Mouse (Mus musculus) liver, adult 2 months (tissue): ENCODE measurements around the gene Ddx42. TPM values are rescaled to one million over a fixed set of nuclear protein-coding genes. Genes with fewer than 3 reads are reported as not detected.
A peak's percentile ranks its signal among the peaks of the same experiment; 100 is the strongest.

Experiments used
- DNase-seq: peaks from one replicate; pipeline ENCODE4 v3.0.0-alpha.2; 2011; ENCODE audit warnings: low read depth, low spot score; ENCODE audit errors: extremely low read depth
- H3K27ac ChIP-seq: fragments of 200-500 bp; replicated peaks from 2 replicates; pipeline ENCODE4 v1.5.1; 2012; ENCODE audit warnings: low read depth, mild to moderate bottlenecking, control low read depth, inconsistent platforms, low read length; ENCODE audit not compliant: insufficient read depth
- H3K27me3 ChIP-seq: fragments of 200-500 bp; 2 replicates; pipeline ENCODE4 v1.6.1; 2012; ENCODE audit warnings: mild to moderate bottlenecking, moderate library complexity, low read length, inconsistent platforms; ENCODE audit not compliant: control insufficient read depth, insufficient read depth
- H3K36me3 ChIP-seq: fragments of 200-500 bp; 2 replicates; pipeline ENCODE4 v1.6.1; 2012; ENCODE audit warnings: low read length, inconsistent platforms; ENCODE audit not compliant: control insufficient read depth, insufficient read depth
- H3K4me1 ChIP-seq: fragments of 200-500 bp; 2 replicates; pipeline ENCODE4 v1.6.1; 2011; ENCODE audit warnings: low read length; ENCODE audit not compliant: control insufficient read depth, insufficient read depth
- H3K4me3 ChIP-seq: fragments of 200-500 bp; 2 replicates; pipeline ENCODE4 v1.5.1; 2011; ENCODE audit warnings: low read depth, mild to moderate bottlenecking, control low read depth, low read length, moderate library complexity; ENCODE audit not compliant: insufficient read depth
- H3K79me2 ChIP-seq: fragments of 200-500 bp; 2 replicates; pipeline ENCODE4 v1.6.1; 2012; ENCODE audit warnings: inconsistent platforms, mild to moderate bottlenecking, low read length, moderate library complexity; ENCODE audit not compliant: control insufficient read depth, insufficient read depth
- H3K9ac ChIP-seq: fragments of 200-500 bp; 2 replicates; pipeline ENCODE4 v1.6.1; 2012; ENCODE audit warnings: low read depth, mild to moderate bottlenecking, control low read depth, inconsistent platforms, low read length
- CTCF ChIP-seq: fragments of 200-500 bp; IDR thresholded peaks from 2 replicates; pipeline ENCODE4 v1.5.1; 2011; ENCODE audit warnings: low read depth, low read length, control low read depth
- POLR2A ChIP-seq: fragments of 200-500 bp; IDR thresholded peaks from 2 replicates; pipeline ENCODE4 v1.6.1; 2011; ENCODE audit warnings: low read length, control low read depth; ENCODE audit not compliant: insufficient read depth; ENCODE audit errors: extremely low read depth
- WGBS: fragments of 180-500 bp; shearing (Covaris S2); methylation state at CpG from one replicate; pipeline ENCODE4 v1.1.7; 2018; 5-methylcytosine and 5-hydroxymethylcytosine counted together
- polyA plus RNA-seq: library from polyadenylated mRNA; depleted of rRNA; stranded (reverse); fragments of >200 nt; gene quantifications from 2 replicates; pipeline ENCODE4 v1.2.3, GENCODE M21; 2012
- total RNA-seq: library from RNA; depleted of rRNA; stranded (reverse); fragments of >200 nt; gene quantifications from 2 replicates; pipeline ENCODE4 v1.2.3, GENCODE M21; 2014

Gene Ddx42
- total and polyA plus RNA-seq, 2 experiments = 5.1 to 19.7 TPM

DNA sequence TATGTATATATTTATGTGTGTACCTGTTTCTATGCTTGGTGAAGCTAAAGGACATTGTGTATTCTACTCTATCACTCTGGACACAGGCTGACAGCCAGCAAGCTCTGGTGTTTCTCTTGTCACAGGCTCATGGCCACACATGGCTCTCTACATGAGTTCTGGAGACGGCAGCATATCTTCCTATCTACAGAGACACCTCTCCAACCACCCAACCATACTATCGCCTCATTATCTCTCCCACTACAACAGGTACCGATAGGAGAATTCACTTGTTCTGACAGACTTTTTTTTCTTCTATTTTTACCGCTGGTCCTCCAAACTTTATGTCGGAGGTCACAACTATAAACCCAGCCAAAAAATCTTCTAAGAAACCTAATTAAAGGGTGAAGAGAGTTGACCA lies 24.5 kb upstream of the Ddx42 start:
- Histone ChIP-seq H3K27me3 (no peaks in the 10 kb centered on the region), H3K27ac (no peak overlapping the region), H3K4me3 (no peak overlapping the region), H3K36me3 (peaks cover 4% of the 10 kb centered on the region; the same call in 1 of the 2 replicates), H3K79me2 (no peaks in the 10 kb centered on the region), H3K9ac (no peak overlapping the region), H3K4me1 (peaks cover 8% of the 10 kb centered on the region; the same call in 1 of the 2 replicates)
- WGBS = 85% methylated on average over 5 of the region's 5 CpGs
- TF ChIP-seq POLR2A (no peak), CTCF (no peak)
- DNase-seq = no peak

DNA sequence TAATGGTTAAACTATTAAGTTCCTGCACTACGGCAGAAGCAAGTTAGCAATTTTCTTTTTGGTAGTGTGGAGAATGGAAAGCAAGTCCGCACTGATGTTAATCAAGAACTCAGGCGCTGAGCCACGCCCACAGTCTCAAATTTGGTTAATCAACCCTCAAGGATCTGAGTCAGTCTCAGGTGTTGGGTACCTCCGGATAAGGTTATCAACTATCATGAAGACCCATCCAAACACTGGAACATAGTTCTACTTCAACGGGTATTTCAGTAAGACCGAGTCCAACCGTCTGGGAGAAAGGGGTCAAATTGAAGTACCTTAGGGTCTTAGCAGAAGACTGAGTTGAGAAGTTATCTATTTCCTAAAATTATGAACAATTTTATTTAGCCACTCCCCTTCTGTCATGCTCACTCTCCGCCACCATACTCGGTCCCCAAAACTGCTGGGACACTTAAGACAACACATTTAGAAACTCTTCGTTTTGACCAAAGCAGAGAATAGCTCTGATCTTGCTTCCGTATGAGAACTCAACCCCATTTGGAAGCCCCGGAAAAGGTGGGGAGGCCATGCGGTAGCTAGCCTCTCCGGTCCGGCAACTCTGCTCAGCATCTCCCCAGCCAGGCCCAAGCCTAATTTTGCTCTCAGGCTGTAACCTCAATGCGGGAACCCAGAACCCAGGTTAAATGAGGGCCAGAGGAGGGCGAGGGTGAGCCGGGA lies 23.9 kb upstream of the Ddx42 start:
- peak overlapping the region; percentile 83 for H3K4me3 ChIP-seq
- H3K4me1 ChIP-seq = peaks cover 8% of the 10 kb centered on the region; the same call in 1 of the 2 replicates
- peak overlapping the region; percentile 57 for H3K27ac ChIP-seq
- H3K36me3 ChIP-seq = peaks cover 5% of the 10 kb centered on the region; the same call in 1 of the 2 replicates
- no peaks in the 10 kb centered on the region for H3K27me3 ChIP-seq
- no peaks in the 10 kb centered on the region for H3K79me2 ChIP-seq
- TF ChIP-seq POLR2A (no peak), CTCF (no peak)
- 12% methylated on average over 19 of the region's 19 CpGs for WGBS
- peak overlapping the region; percentile 73 for H3K9ac ChIP-seq
- no peak for DNase-seq

DNA sequence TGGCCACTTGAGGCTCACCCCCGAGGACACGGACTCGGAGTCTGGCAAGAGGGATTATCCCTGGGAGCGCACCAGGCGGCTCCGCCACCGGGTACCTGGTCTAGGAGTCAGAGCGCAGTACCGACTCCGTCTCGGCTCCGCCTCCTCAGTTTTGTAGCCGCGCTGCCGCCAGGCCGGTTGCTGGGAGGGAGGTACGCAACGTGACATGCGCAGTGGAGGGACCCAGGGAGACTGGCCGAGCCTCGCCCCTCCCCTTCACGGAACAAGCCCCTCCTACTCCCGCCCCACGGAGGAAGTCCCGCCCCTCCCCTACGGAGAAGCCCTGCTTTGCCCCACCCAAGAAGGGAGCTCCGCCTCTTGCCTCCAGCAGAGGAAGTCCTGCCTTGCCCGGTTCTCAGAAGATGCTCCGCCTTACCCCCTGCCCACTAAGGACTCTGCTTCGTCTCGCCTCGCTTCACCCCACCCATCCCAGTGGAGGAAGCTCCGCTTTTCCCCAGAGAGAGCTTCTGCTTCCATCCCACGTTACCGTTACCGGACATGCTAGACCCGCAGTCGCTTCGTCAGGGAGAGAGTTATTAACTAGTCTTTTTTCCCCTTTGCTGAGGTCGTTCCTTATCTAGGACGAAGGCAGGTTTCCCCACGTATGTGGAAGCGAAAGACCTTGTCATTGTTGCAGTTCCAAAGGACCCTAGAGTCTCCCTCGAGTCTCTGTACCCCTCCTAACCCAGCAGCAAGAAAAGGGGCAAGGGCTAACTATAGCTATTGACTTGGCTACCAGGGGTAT lies 23.2 kb upstream of the Ddx42 start:
- peak; percentile 92 for DNase-seq
- H3K36me3 ChIP-seq = peaks cover 11% of the 10 kb centered on the region
- peak overlapping the region; percentile 83 for H3K4me3 ChIP-seq
- H3K9ac ChIP-seq = peak overlapping the region; percentile 73
- no peaks in the 10 kb centered on the region for H3K27me3 ChIP-seq
- peak overlapping the region; percentile 66 for H3K27ac ChIP-seq
- no peaks in the 10 kb centered on the region for H3K79me2 ChIP-seq
- TF ChIP-seq POLR2A = peak; percentile 62; the same call in 1 of the 2 replicates
- no peak for TF ChIP-seq CTCF
- WGBS = under 1% methylated on average over 42 of the region's 44 CpGs
- peaks cover 8% of the 10 kb centered on the region; the same call in 1 of the 2 replicates for H3K4me1 ChIP-seq

DNA sequence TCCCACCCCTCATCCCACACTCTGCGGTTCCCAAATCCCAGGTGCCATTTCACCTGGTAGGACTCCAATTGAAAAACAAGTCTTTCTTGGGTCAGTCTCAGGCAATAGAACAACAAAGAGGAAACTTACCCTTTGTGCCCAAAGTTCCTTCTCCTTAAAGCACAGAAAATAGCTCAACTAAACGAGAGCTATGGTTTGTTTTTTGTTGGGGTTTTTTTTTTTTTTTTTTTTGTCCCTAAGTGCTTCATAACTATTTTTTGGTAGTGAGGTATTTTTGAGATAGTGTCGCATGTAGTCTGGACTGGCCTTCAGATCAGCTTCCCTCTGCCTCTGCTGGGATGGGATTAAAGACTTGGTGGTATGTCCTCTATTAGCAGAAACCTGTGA lies 22.6 kb upstream of the Ddx42 start:
- Histone ChIP-seq H3K27ac (peak overlapping the region; percentile 66), H3K4me3 (peak overlapping the region; percentile 49), H3K4me1 (peaks cover 8% of the 10 kb centered on the region; the same call in 1 of the 2 replicates), H3K36me3 (peaks cover 15% of the 10 kb centered on the region), H3K27me3 (no peaks in the 10 kb centered on the region), H3K9ac (peak overlapping the region; percentile 61), H3K79me2 (no peaks in the 10 kb centered on the region)
- TF ChIP-seq CTCF = no peak
- TF ChIP-seq POLR2A = no peak
- WGBS = 33% methylated on average over 3 of the region's 3 CpGs
- no peak for DNase-seq

DNA sequence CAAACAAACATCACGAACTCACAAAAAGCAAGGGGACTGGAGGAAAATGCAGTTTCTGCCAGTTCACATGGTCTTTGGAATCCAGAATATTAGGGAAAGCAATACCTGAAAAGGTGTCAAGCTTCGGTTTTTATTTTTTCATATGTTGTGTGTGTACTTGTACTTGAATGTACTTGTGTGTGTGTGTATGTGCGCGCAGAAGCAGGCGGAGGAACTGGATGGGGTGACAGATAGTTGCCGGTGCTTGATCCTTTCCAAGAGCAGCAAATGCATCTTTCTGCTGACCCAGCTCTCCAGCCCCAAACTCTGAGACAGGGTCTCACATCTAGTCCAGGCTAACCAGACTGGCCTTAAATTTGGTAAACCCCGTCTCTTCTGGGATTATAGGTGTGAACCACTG lies 21.8 kb upstream of the Ddx42 start:
- H3K4me3 ChIP-seq = no peak overlapping the region
- peaks cover 8% of the 10 kb centered on the region; the same call in 1 of the 2 replicates for H3K4me1 ChIP-seq
- 0 out of 2 replicates have a peak overlapping the region, but pooled peaks have one; percentile 22 for H3K27ac ChIP-seq
- no peaks in the 10 kb centered on the region for H3K27me3 ChIP-seq
- H3K36me3 ChIP-seq = peaks cover 15% of the 10 kb centered on the region
- TF ChIP-seq CTCF (no peak), POLR2A (no peak)
- 70% methylated on average over 7 of the region's 7 CpGs for WGBS
- H3K9ac ChIP-seq = no peak overlapping the region
- no peaks in the 10 kb centered on the region for H3K79me2 ChIP-seq
- no peak for DNase-seq

DNA sequence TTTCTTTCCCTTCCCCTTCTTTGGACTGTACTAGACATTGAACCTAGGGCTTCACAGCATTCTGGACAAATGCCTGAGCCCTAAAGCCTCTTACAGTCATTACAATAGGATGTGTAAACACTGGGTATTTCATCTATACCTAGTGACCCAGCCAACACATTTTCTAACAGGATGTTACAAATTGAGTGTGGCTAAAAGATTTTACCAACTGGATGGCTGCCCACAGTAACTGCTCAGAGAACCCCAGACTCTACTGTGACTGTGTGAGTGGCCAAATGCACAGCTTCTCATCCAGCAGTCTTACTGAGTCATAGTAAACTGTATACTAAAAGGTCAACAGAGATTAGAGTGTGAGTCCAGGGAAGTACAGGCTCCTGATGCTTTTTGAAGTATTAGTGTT lies 21.4 kb upstream of the Ddx42 start:
- Histone ChIP-seq H3K27me3 (no peaks in the 10 kb centered on the region), H3K9ac (no peak overlapping the region), H3K79me2 (no peaks in the 10 kb centered on the region), H3K27ac (no peak overlapping the region), H3K4me1 (peaks cover 8% of the 10 kb centered on the region; the same call in 1 of the 2 replicates), H3K36me3 (peaks cover 15% of the 10 kb centered on the region), H3K4me3 (no peak overlapping the region)
- no peak for DNase-seq
- no peak for TF ChIP-seq CTCF
- no peak for TF ChIP-seq POLR2A
